Comparison of ENCODE assay signal across 8 mouse cellular contexts in genomic region chr6:143100478-143101115, GRCm38 (mm10). TPM values are rescaled to one million over a fixed set of nuclear protein-coding genes. Genes with fewer than 3 reads are reported as not detected.
A peak's percentile ranks its signal among the peaks of the same experiment; 100 is the strongest.
DNase-seq lines count a peak whose midpoint lies in the region; ATAC-seq and TF ChIP-seq lines count a peak whose summit lies in the region.

No protein-coding gene starts in this region.

- no peaks in the 10 kb centered on the region for H3K27me3 ChIP-seq in hindbrain, postnatal 0 days (ENCODE audit: insufficient read depth, low read length)
- no peaks in the 10 kb centered on the region for H3K27me3 ChIP-seq in neural tube, embryonic 12.5 days (replicated peaks)

- H3K27ac ChIP-seq in left cerebral cortex, adult 2 months, result peak overlapping the region; percentile 97
- H3K27ac ChIP-seq in cortical plate, adult 2 months (ENCODE audit: insufficient read depth, low read length), result no peak overlapping the region
- peak overlapping the region; percentile 92; the same call in 1 of the 2 replicates for H3K27ac ChIP-seq in hindbrain, postnatal 0 days
- H3K27ac ChIP-seq in neural tube, embryonic 12.5 days, result no peak overlapping the region

- no peak for TF ChIP-seq CTCF in left cerebral cortex, adult 2 months (IDR thresholded peaks at IDR 0.05)
- no peak for TF ChIP-seq CTCF in cortical plate, adult 2 months (IDR thresholded peaks at IDR 0.05; ENCODE audit: extremely low read depth, insufficient read depth, low read length)
- TF ChIP-seq CTCF in hindbrain, postnatal 0 days (IDR thresholded peaks at IDR 0.05; ENCODE audit: low read depth), result no peak; the same call in 1 of the 2 replicates

- H3K4me3 ChIP-seq in left cerebral cortex, adult 2 months, result peak overlapping the region; percentile 92
- peak overlapping the region; percentile 89 for H3K4me3 ChIP-seq in cortical plate, adult 2 months (ENCODE audit: insufficient read depth, low read length)
- peak overlapping the region; percentile 94 for H3K4me3 ChIP-seq in hindbrain, postnatal 0 days (ENCODE audit: low read length)
- peak overlapping the region; percentile 88 for H3K4me3 ChIP-seq in neural tube, embryonic 12.5 days

- H3K9ac ChIP-seq in hindbrain, postnatal 0 days (replicated peaks; ENCODE audit: low read length), result peak overlapping the region; percentile 91
- H3K9ac ChIP-seq in neural tube, embryonic 12.5 days, result peak overlapping the region; percentile 87; the same call in 1 of the 2 replicates

- peak overlapping the region; percentile 72 for H3K4me2 ChIP-seq in hindbrain, postnatal 0 days (ENCODE audit: low read depth, low read length)
- H3K4me2 ChIP-seq in neural tube, embryonic 12.5 days (replicated peaks), result peak overlapping the region; percentile 63

- WGBS in hindbrain, postnatal 0 days, result 49% methylated on average over 8 of the region's 8 CpGs
- WGBS in neural tube, embryonic 12.5 days, result 58% methylated on average over 8 of the region's 8 CpGs

- H3K36me3 ChIP-seq in hindbrain, postnatal 0 days (ENCODE audit: insufficient read depth, low read length), result no peaks in the 10 kb centered on the region
- peaks cover 13% of the 10 kb centered on the region for H3K36me3 ChIP-seq in neural tube, embryonic 12.5 days

- no peak for DNase-seq in left cerebral cortex, adult 2 months (ENCODE audit: extremely low spot score in 1 of 2, low spot score in 2 of 2)
- no peak for DNase-seq in left cerebral cortex, postnatal 36 days (ENCODE audit: low spot score in 2 of 2)
- no peak for DNase-seq in hindbrain, postnatal 0 days (ENCODE audit: low spot score)
- DNase-seq in urinary bladder, adult 2 months (ENCODE audit: low spot score), result no peak
- DNase-seq in adrenal gland, adult (ENCODE audit: inconsistent age in 2 of 2, low spot score in 1 of 2), result no peak
- DNase-seq in right cerebral cortex, postnatal 10 days (ENCODE audit: low spot score in 2 of 2), result no peak

- intact Hi-C loops in left cerebral cortex, adult 2 months (cut with DNase I), result no loop called here
- intact Hi-C loops in left cerebral cortex, postnatal 36 days (cut with DNase I), result no loop called here

- TF ChIP-seq POLR2A in cortical plate, adult 2 months (IDR thresholded peaks at IDR 0.05; ENCODE audit: extremely low read depth, insufficient read depth, low read length), result no peak

- ATAC-seq in hindbrain, postnatal 0 days, result no peak
- no peak for ATAC-seq in neural tube, embryonic 12.5 days (ENCODE audit: low FRiP score, low read depth)

- no peaks in the 10 kb centered on the region for H3K9me3 ChIP-seq in hindbrain, postnatal 0 days (ENCODE audit: low read length)
- no peaks in the 10 kb centered on the region for H3K9me3 ChIP-seq in neural tube, embryonic 12.5 days

- H3K4me1 ChIP-seq in cortical plate, adult 2 months (ENCODE audit: control insufficient read depth, insufficient read depth, low read length), result peaks cover 7% of the 10 kb centered on the region
- H3K4me1 ChIP-seq in hindbrain, postnatal 0 days (ENCODE audit: insufficient read depth, low read length), result peaks cover 5% of the 10 kb centered on the region
- H3K4me1 ChIP-seq in neural tube, embryonic 12.5 days, result no peaks in the 10 kb centered on the region

RNA-seq across cellular contexts. Expression of gene C2cd5, which starts 0.7 kb away (rescaled TPM):
- 100 to 1,000 TPM; 103 to 104 TPM for total RNA-seq in left cerebral cortex, adult 2 months (2021)
- total RNA-seq in left cerebral cortex, postnatal 36 days (2021), result 100 to 1,000 TPM in 1 of 2 experiments, 10 to 100 TPM in 1; 75.8 to 109 TPM
- polyA plus RNA-seq in cortical plate, adult 2 months (2012; rRNA removed), result 96.5 and 100 TPM in 2 replicates
- 32.0 and 38.2 TPM in 2 replicates for total RNA-seq in hindbrain, postnatal 0 days (2014; rRNA removed)
- 24.4 and 26.7 TPM in 2 replicates for polyA plus RNA-seq in hindbrain, postnatal 0 days (2015; fragmentation: Nextera tagmentation; extraction: Ambion mirVana)
- polyA plus RNA-seq in neural tube, embryonic 12.5 days (2016; fragmentation: Nextera tagmentation; extraction: Ambion mirVana), result 45.1 and 48.1 TPM in 2 replicates
- polyA plus RNA-seq in urinary bladder, adult 2 months (2012; rRNA removed), result 26.2 and 28.0 TPM in 2 replicates

Comparison
In these comparisons a context has a peak if more than half of its experiments do, and no peak if none do; other contexts are left out.
1. H3K27ac ChIP-seq: peak in left cerebral cortex, adult 2 months (single experiment) and hindbrain, postnatal 0 days (single experiment); none in cortical plate, adult 2 months (single experiment) and neural tube, embryonic 12.5 days (single experiment).
2. Peak in every context shown above with its lines, with median percentiles within 50 percentile points of each other: H3K4me3 ChIP-seq.